Mouse (Mus musculus) left cerebral cortex, adult 18-20 months (tissue): ENCODE data around the gene Ppdpf. TPM values are rescaled to one million over a fixed set of nuclear protein-coding genes. Genes with fewer than 3 reads are reported as not detected.

ENCODE experiments used
- DNase-seq, 2 experiments: peaks; one replicate each; pipeline ENCODE4 v3.0.0; 2021 to 2022; ENCODE audit warnings: low spot score in 2 of 2, mixed read lengths in 1 of 2
- long read RNA-seq, 2 experiments: library from polyadenylated mRNA; stranded (forward); transcript quantifications; one replicate each; pipeline ENCODE4 v2.0.0; 2021
- total RNA-seq, 2 experiments: library from RNA; stranded (reverse); gene quantifications; 2 replicates each; pipeline ENCODE4 v1.2.3; 2021

The Ppdpf gene
- 10 to 100 TPM; 74.7 to 76.8 TPM for total RNA-seq
- long read RNA-seq, experiment 1, transcript Ppdpf-206 (4 exons, 750 nt) = minor isoform, 10 of 61 reads
- long read RNA-seq, experiment 1, transcript Ppdpf-201 (5 exons, 1,160 nt) = major isoform, 14 of 61 reads
- long read RNA-seq, experiment 1, transcript Ppdpf-202 (5 exons, 689 nt) = minor isoform, 5 of 61 reads
- long read RNA-seq, experiment 1, transcript Ppdpf-205 (3 exons, 771 nt) = minor isoform, 12 of 61 reads
- long read RNA-seq, experiment 1, partial matches to known transcripts = 12 of 61 reads
- long read RNA-seq, experiment 1, other reads (novel, unspliced or antisense) = 0 of 61 reads
- long read RNA-seq, experiment 2, transcript Ppdpf-205 (3 exons, 771 nt) = minor isoform, 15 of 66 reads
- long read RNA-seq, experiment 2, transcript Ppdpf-201 (5 exons, 1,160 nt) = minor isoform, 14 of 66 reads
- long read RNA-seq, experiment 2, transcript Ppdpf-204 (2 exons, 510 nt) = minor isoform, 5 of 66 reads
- long read RNA-seq, experiment 2, transcript Ppdpf-206 (4 exons, 750 nt) = major isoform, 20 of 66 reads
- long read RNA-seq, experiment 2, partial matches to known transcripts = 7 of 66 reads
- long read RNA-seq, experiment 2, other reads (novel, unspliced or antisense) = 2 of 66 reads

- peak; percentile 86 to 92 for DNase-seq
These were observed at the start of gene Ppdpf for GRCm38 (mm10) chr2:181187121-181188000. Gene Ppdpf, plus strand, starts transcription at chr2:181187247.

DNA sequence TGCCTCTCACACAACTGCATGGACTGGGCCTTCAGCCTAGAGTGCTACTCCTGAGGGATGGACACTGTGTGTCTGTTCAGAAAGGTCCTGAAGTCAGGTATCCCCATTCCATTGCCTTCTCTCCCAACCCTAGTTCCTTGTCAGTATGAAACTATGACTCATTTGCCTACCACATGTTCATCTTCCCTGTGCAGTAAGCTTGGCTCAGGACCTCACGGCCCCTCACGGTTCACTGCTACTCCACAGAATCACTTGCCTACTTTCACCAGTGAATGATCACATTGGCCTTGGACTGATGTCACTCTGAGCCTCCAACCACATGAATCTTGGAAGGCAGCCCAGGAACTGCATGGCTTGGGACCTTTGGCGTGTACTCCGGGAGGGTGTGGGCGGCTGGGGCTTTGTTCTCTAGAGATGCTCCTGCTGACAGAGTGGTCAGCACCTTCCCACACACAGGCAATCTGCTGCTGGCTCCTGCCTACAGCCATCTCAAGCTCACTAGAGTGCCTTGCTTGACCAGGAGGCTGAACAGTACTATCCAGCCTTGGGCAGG is 47.3 kb upstream of the Ppdpf start:
- no peak for DNase-seq

DNA sequence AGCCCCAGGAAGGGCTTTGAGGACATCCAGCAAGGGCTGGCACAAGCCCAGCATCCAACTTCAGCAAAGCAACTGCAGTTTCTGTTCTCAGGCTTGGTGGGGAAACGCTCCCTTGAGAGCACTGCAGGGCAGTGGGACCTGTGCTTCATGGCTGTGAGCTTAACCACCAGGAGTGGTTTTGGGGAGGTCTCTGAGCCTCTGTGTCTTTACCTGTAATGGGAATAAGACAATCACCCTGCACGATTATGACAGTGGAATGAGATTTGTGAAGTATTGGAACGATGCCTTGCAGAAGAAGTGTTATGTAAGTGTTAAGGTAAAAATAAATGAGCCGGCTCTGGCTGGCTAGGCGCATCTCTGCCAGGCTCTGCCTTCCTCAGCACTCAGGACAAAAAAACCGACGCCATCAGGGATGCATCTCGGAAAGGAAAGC is 44.3 kb upstream of the Ppdpf start:
- DNase-seq = no peak

- no peak for DNase-seq
These were observed 43.4 kb upstream of the Ppdpf start for GRCm38 (mm10) chr2:181143509-181144276.

DNA sequence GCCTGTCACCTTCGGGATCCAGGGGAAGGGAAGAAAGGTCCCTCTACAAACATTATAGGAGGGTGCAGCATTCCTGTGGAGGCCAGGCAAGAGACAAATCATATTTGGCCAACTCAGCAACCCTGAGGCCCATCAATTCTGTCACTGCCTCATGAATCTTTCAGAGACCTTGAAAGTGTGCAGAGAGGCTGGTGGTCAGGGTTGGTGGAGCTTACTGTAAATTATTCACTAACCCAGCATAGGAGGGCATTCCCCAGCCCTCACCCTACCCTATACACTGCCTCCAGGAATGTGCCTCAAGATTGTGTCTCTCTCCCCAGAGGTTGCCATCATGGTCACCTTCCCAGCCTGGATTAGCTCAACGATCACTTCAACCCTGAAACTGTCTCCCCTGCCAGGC is 42.4 kb upstream of the Ppdpf start:
- DNase-seq = no peak

DNA sequence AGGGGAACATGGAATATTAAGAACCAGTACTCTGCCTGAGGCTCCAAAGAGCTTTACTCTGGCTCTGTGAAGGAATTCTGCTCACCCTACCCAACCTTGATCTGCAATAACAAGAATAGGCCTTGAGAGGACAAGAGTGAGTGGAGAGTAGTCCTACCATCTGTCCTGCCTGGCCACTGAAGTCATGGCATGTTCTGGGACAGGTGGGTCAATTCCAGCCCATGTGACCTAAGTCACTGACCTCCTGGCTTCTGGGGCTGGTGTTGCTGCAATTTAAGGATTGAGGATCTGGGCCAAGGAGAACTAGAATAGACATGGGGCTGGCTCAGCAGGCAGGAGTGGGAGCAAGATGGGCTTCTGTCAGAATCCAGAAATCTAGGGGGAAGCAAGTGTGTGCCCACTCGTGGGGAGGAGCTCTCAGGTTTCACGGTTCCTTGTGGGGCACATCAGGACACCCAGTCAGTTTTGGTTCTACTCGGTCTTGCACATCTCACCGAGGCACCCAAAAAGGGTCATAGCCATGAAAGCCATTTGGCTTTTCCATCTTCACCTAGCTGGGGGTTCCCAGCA is 40.0 kb upstream of the Ppdpf start:
- no peak for DNase-seq

- no peak for DNase-seq
These were observed 39.3 kb upstream of the Ppdpf start for GRCm38 (mm10) chr2:181147546-181148317.

DNA sequence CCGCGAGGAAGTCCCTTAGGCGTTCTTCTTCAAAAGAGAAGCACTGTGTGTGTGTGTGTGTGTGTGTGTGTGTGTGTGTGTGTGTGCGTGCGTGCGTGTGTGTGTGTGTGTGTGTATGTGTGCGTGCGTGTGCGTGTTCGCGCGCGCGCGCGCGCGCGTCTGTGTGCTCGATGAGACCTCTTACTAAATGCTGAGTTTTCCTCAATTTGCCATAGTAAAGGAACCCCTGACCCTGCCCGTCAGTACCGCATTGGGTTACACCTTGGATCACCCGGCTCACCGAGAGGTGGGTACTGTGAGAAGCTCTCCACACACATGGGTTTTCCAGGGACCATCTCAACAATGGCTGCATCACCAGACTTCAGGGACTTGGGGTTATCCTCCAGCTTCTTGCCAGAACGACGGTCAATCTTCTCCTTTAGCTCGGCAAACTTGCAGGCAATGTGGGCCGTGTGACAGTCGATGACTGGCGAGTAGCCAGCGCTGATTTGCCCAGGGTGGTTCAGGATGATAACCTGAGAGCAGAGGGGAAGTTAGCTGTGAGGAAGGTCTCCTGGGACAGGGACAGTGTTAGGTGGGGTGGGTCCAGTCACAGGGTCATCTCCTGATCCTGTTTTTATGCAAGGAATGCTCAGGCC is 38.6 kb upstream of the Ppdpf start:
- no peak for DNase-seq

GRCm38 (mm10) chr2:181150281-181150680 is 36.8 kb upstream of the Ppdpf start:
- no peak for DNase-seq

- DNase-seq = no peak
These were observed 34.3 kb upstream of the Ppdpf start for GRCm38 (mm10) chr2:181152701-181153100.

- DNase-seq = no peak
These were observed 33.9 kb upstream of the Ppdpf start for GRCm38 (mm10) chr2:181153131-181153530.

DNA sequence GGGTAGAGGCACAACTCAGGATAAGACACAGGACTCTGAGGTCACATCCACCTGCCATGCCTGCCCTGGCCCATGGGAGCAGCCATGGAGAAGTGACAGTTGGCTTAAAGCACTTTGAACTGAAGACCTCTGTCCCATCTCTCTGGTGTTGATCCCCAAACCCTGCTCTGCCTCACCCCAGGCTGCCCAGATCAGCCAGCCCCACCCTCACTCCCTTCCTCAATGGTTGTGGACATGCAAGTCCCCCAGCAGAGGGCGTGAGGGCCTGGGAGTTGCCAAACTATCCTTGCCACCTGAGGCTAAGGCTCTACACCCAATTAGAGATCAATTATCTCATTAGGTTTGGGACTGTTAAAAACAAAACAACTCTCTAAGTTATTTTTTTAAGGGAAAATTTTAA is 33.2 kb upstream of the Ppdpf start:
- DNase-seq = no peak

DNA sequence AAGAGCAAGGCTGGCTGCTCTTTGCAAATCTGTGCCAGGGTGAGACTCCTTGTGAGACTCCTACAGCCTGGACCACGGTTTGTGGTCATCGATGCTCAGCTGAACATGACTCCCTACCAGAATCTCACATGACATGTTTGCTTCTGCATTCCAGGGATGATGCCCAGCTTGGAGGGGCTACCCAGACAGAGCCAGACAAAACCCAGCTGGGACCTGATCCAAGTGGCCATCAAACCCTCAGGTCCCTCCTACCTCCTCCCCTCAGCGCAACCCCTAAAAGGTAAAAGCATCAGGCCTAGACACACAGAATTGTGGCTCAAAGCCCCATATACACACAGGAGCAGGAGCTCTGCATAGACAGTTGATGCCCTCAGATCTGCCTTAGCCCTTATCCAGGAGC is 32.7 kb upstream of the Ppdpf start:
- DNase-seq = no peak

DNA sequence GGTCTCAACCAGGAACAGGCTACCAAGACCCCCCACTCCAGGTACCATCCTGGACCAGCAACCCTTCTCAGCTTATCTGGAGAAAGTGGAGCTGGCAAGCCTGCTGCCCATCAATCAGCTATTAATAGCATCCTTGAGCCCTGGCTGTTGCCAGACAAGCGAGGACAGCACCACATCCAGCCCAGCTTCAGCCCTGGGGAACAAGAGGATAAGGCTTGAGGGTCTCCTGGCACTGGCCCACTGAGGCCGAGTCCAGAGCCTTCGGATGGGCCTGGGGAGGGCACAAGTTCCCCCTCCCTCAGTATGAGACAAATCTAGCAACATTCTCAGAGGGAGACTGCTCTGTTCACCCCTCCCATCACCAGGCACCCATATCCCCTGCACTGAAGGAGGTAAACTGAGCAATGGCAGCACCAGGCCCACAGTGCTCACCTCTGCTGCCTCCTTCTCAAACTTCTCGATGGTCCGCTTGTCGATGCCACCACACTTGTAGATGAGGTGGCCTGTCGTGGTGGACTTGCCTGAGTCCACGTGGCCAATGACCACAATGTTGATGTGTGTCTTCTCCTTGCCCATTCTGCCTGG is 32.1 kb upstream of the Ppdpf start:
- DNase-seq = no peak

- no peak for DNase-seq
These were observed 31.2 kb upstream of the Ppdpf start for GRCm38 (mm10) chr2:181155801-181156200.

- DNase-seq = peak; percentile 90 to 94
These were observed 30.6 kb upstream of the Ppdpf start, which contains the start of gene Eef1a2 for GRCm38 (mm10) chr2:181156248-181157121. Gene Eef1a2, minus strand, starts transcription at chr2:181157014.

DNA sequence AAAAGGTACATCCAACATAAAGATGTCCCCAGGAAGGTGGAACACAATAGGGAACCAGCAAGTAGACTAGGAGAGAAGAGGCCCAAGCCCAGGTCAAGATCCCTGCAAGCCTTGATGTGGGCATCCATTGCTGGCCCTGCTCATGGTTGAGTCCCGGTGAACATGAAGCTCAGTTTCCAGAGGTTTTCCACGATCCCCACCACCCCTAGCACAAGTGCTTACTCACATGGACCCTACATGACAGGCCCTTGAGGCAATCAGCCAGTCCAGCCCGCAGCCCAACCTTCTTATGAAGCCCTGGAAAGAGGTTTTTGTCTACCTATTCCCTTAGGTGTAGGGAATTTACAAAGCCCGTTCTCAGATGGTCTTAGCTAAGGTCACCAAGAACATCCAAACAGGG is 29.9 kb upstream of the Ppdpf start:
- no peak for DNase-seq
